Mouse (Mus musculus): ENCODE measurements at regions not wholly inside any gene's neighbourhood (a gene's known extent, or its start where the extent isn't known, plus 50 kb on each side); places are given as distances from the start of the nearest gene placed in this dataset.

DNA sequence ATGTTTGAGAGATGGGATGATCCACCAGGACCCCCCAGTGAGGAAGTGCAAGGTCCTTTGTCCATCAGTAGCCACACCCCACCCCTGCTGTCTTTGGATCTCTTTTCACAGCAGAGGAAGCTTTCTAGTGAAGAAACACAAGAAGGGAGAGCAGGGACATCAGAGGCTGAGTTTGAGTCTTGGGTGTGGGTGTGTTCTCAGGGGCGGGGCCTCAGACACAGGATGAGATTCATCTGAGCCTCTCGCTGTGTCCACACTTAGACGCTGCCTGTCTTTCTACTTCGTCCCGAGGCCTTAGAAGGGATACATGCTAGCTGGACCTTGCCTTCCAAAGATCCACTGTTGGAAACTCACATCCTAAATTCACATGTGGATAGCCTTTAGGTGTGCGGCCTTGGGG, 893.5 kb upstream of the Car8 start:
- TF ChIP-seq CTCF (IDR thresholded peaks at IDR 0.05; ENCODE audit: low read depth, low read length) (no peak), TAL1 (conservative IDR thresholded peaks at IDR 0.05; ENCODE audit: low read depth, low read length) (no peak), GATA1 (IDR thresholded peaks at IDR 0.05; ENCODE audit: borderline replicate concordance, low read length) (no peak), POLR2AphosphoS5 (IDR thresholded peaks at IDR 0.05; ENCODE audit: insufficient replicate concordance, low read depth, low read length) (no peak), GATA2 (IDR thresholded peaks at IDR 0.05; ENCODE audit: borderline replicate concordance, low read depth, low read length) (no peak)
